Mouse (Mus musculus): ENCODE results near the gene Tex14.

DNA sequence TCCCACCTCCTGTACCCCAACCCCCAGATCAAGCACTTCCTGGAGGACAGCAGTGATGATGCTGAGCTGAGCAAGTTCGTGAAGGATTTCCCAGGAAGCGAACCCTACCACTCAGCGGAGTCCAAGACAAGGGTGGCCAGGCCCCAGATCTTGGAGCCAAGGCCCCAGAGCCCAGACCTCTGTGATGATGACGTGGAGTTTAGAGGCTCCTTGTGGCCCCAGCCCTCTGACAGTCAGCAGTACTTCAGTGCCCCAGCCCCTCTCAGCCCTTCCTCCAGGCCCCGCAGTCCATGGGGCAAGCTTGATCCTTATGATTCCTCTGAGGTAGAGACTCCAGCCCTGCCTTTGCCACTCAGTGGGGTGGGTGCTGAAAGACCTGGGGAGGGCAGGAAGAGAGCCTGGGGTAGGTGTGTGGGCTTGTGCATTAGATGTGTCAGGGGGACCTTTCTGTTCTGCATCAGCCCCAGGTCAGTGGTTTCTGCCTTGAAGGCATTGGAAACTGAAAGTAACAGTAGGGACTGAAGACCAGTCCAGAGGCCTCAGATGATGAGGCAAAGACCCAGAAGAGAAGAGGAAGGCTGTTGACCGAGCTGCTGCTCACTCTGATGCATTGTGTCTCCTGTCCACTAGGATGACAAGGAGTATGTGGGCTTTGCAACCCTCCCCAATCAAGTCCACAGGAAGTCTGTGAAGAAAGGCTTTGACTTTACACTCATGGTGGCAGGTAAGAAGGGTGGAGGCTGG, 178.6 kb downstream of the Tex14 start:
- no peak for TF ChIP-seq POLR2A (IDR thresholded peaks at IDR 0.05; ENCODE audit: extremely low read depth, insufficient read depth, low read length)
- no peak for TF ChIP-seq CTCF (IDR thresholded peaks at IDR 0.05; ENCODE audit: extremely low read depth, insufficient read depth, low read length)

All from cortical plate, adult 2 months (tissue).